Mouse (Mus musculus): ENCODE results near the gene Zfp950.
"Not testable (repeated sequence)": the region's sequence is repeated elsewhere in the genome, so short reads cannot be mapped to it uniquely, and the experiment has no call there.

Zfp950 gene

DNA sequence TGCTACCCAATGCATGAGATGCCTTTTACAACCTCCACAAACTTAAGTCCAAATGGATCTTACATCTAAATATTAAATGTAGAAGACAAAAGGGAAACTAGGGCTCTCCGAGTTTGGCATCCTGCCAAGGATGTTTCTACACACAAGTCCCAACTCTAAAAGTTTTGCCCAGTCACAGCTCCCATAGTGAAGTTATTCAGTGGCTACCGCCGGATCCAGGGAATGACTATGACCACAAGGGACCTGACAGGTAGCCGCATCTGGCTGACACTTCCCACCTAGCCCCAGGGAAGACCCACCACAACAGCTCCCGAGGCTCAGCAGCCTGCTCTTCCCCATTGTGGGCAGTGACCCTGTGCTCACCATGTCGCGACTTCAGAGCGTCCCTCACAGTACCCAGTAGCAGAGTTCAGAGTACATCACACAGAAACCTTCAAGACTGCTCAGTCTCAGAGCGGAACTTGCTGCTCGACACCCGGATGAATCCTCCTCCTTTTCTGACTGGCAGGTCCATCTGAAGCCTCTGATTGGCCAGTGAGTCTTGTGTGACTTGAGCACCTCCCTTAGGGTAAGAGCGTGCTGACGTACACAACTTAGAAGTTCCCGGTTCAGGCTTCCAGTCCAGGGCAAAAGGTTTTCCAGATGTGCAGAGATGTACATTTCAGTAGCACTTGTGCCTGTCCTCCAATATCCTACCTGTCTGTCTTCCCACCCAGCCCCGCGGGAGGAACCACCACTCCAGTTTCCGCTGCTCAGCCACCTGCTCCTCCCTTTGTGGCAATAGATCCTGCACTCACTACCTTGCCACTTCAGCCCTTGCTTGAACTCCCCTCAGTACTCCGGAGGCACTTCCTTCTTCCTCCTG, at the start of gene Zfp950:
Gene Zfp950, minus strand, starts transcription at position 499 of the 865 bp plus-strand sequence.
- peak; percentile 87 for DNase-seq (ENCODE audit: low spot score)

GRCm38 (mm10) chr19:61183590-61183989, 43.0 kb upstream of the Zfp950 start, which contains the start of gene Gm6020:
Gene Gm6020, plus strand, starts transcription at chr19:61183890.
- not testable (repeated sequence) for DNase-seq (ENCODE audit: low spot score)

GRCm38 (mm10) chr19:61175756-61176324, 35.2 kb upstream of the Zfp950 start, which contains the start of gene Gm7102:
Gene Gm7102, minus strand, starts transcription at chr19:61176309.
- no peak for DNase-seq (ENCODE audit: low spot score)

GRCm38 (mm10) chr19:61151701-61152420, 11.2 kb upstream of the Zfp950 start:
- no peak for DNase-seq (ENCODE audit: low spot score)

- peak; percentile 32 for DNase-seq (ENCODE audit: low spot score)
These were observed 10.7 kb upstream of the Zfp950 start for GRCm38 (mm10) chr19:61151372-61151700.

DNA sequence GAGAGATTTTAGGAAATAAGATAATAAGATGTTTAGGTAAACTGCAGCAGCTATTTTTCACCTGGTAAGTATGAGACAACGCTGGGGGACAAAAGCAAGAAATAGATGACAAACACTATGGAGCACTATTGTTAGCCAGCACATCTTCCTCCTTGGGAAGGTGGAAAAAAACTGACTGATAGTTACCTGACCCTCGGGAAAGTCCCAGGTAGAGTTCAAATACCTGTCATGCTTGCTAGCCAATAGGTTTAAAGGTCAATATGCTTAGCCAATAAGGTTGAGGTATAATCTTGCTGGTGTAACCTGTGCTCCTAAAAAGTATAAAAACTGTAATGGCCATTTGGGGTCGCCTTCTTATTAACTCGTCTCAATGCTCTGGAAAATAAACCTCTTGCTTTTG, 659 bp upstream of the Zfp950 start:
- DNase-seq (ENCODE audit: low spot score): no peak

GRCm38 (mm10) chr19:61138655-61139054, 2.0 kb downstream of the Zfp950 start:
- DNase-seq (ENCODE audit: low spot score): no peak

GRCm38 (mm10) chr19:61131096-61131495, 9.5 kb downstream of the Zfp950 start:
- no peak for DNase-seq (ENCODE audit: low spot score)

GRCm38 (mm10) chr19:61110184-61110583, 30.5 kb downstream of the Zfp950 start:
- DNase-seq (ENCODE audit: low spot score): no peak

DNA sequence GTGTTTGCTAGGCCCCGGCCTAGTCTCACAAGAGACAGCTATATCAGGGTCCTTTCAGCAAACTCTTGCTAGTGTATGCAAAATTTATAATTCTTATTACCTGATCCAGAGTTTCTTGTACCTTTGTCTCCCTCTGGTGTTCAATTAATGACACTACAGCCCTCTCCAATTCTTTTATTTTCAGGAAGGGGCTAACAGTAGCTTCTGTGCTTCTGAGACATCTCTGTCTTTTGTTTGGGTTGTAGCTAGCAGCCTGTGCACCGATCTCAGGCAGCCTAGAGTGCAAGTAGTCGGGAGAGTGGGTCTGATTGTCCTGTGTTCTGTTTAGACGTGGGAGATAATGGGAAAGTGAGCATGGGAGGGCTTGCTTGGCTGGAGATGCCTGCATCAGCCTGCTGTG, 42.9 kb downstream of the Zfp950 start:
- peak; percentile 8 for DNase-seq (ENCODE audit: low spot score)

DNA sequence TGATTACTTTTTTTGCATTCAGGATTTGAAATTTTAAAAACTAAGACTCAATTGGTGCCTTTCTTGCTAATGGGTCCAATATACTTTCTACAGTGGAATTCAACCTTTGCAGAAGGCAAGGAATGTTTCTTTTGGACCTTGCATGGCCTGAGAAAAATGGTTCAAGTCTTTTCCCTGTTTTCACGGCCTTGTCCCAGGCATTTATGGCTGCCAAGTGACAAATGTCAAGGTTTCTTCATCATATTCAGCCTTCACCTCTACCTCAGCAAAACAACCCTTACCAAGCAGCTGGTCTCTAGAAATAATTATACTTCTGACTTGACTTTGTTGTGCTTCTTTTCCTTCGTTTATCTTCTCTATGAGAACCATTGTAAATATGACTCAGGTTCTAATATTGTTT, 43.9 kb downstream of the Zfp950 start:
- no peak for DNase-seq (ENCODE audit: low spot score)

GRCm38 (mm10) chr19:61090541-61090940, 50.1 kb downstream of the Zfp950 start:
- DNase-seq (ENCODE audit: low spot score): no peak

DNA sequence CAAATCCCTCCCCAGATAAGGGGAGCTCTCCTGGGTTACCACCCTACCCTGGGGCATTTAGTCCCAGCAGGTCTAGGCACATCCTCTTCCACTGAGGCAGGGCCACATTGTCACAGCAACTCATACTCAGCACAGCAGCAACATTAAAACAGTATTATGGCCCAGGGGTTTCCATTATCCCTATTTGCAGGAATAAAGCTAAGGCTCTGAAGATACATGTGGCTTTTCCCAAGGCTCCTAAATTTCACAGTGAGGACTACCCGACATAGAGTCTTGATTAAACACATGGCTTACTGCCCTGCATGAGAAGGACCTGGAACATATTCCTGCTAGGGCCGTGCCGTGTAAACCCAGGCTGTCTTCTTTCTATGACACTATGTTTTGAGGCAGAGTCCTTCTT, 51.6 kb downstream of the Zfp950 start:
- no peak for DNase-seq (ENCODE audit: low spot score)

GRCm38 (mm10) chr19:61087781-61088180, 52.9 kb downstream of the Zfp950 start:
- DNase-seq (ENCODE audit: low spot score): no peak

GRCm38 (mm10) chr19:61085217-61085616, 55.4 kb downstream of the Zfp950 start:
- no peak for DNase-seq (ENCODE audit: low spot score)

DNA sequence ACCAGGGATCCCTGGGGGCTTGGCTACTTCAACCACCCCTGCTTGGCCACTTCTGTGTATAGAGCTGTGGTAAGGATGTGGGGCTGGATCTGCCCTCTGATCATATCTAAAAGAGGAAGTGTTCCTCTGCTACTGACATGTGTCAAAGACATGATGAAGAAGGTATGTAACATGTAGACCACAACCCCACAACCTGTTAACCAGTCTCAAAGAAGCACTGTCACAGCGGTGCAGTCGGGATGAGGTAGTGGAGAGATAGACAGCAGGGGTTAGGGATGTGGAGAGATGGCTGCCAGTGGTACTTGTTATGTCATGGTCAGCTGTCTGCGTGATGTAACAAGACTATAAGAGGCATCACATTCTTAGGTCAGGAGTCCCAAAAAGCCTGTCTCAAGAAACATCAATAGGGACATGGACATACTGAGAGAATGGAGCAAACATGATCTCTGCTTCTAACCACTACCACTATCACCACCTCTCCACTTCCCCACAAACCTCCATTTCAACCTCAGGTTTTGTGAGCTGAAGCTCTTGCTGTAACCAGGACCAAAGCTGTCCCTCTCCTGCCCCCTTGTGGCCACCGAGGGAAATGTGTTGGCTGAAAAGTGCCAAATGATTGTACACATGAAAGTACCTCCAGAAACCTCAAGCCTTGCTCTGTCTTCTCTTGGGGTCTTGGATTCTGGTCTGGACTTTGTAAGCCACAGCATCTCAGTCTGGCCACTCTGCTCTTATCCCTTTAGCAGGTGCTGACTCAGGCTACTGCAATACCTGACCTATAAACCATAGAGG, 56.3 kb downstream of the Zfp950 start:
- peak; percentile 74 for DNase-seq (ENCODE audit: low spot score)

DNA sequence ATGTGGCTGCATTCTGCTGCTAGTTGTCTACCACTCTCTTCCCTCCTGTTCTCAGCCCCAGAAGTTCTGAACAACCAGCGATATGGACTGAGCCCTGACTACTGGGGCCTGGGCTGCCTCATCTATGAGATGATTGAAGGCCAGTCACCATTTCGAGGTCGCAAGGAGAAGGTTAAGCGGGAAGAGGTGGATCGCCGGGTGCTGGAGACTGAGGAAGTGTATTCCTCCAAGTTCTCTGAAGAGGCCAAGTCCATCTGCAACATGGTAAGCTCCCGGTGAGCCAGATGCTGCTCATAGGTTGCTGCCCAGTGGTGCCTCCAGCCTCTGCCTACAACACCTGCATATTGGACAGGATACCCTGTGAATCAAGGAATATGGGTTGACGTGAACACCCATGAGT, 57.6 kb downstream of the Zfp950 start:
- no peak for DNase-seq (ENCODE audit: low spot score)

DNA sequence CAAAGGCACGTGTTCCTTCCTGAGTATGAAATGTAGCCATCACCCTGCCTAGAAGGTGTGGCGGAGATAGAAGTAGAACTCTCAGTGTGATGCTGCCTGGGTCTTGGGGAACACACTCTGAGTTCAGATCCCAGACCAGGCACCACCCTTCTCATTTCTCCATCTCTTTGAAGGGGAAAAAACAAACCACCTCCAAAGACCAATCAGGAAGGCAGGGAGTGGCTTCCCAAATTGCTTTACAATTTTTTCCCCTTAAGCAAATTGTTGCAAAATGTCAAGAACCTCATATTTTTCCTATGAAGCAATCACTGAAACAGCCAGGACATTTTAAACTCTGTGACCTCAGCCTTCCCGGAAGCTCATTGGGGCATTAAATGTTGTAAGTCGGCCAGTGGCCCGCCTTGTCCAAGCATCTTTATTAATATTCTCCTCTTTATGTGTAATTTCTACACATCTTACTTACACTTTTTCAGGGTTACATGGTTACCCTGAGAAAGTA, 60.3 kb downstream of the Zfp950 start:
- no peak for DNase-seq (ENCODE audit: low spot score)

DNA sequence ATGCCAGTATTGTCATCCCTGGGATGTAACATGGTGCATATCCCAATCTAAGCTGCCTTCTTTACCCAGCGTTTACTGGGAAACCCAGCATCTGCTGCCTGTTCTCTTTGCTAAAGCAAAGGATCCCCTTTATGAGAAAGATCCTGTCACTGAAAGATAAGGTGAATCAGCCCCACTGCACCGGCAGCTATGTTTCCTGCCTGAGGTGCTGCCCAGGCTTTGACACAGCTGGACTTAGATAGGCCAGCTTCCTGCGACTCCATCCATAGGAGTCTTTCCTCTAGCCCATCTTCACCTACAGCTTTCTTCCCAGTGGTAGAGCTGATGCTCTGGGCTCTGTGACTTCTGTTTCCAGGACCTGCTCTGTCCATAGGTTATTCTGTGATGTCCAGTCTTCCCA, 62.0 kb downstream of the Zfp950 start:
- DNase-seq (ENCODE audit: low spot score): no peak

DNA sequence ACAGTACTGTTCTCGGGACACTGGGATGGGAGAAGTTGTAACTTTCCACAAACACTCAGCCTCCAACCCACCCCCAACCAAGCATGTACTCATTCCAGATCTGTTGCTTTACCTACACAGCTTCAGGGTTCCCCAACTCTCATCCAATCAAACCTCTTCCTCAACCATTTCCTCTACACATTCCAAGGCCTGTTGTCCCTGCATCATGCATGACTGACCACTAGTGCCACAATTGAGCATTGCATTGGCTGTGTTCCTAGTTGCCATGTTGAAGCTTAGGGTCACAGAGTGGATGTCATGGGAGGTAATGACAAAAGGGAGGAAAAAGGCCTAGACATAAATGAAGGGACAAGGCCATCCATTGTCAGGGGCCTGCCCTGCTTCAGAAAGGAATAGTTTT, 75.6 kb downstream of the Zfp950 start:
- no peak for DNase-seq (ENCODE audit: low spot score)

GRCm38 (mm10) chr19:61064386-61064785, 76.3 kb downstream of the Zfp950 start:
- DNase-seq (ENCODE audit: low spot score): no peak

DNA sequence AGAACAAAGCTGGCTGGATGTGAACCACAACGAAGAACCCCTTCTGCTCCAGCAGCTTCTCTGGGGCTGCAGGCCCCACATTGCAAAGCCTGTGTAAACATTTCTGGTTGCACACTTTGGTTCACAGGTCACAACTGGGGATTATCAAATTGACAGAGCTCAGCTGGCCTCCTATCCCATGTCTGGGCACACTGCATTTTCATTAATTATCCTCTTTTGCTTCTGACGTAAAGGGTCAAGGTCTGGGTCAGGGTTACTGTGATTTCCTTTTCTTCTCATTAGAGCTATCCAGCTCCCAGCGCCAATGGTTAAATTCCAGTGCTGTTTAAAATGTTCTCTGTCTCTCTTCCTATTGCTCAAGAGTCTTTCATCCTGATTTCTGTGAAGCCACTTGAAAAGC, 83.1 kb downstream of the Zfp950 start:
- DNase-seq (ENCODE audit: low spot score): no peak

All from T-cell, adult 2 months (primary cell).